Comparison of ENCODE assay signal across 21 mouse cellular contexts in the genomic region with DNA sequence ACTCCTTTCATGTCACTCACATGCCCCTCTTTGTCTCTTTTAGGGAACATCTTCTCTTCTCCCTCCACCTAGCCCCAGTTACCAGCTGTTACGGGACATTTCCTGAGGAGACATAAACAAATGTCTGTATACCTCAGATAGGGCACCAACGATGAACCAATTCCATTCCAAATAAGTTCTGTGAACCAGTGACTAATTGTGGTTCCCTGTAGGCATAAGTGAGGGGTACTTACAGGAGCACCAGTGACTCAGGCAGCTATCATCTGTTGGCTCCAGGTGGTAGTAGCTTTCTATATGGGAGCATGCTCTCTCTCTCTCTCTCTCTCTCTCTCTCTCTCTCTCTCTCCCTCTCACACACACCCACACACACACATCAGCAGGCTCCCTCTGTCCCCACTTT. TPM values are rescaled to one million over a fixed set of nuclear protein-coding genes. Genes with fewer than 3 reads are reported as not detected.
DNase-seq lines count a peak whose midpoint lies in the region; TF ChIP-seq lines count a peak whose summit lies in the region.
"Had no signal": no experiment of that assay in that cellular context is flagged by ENCODE, and none has a peak within 500 bp of the region (broad histone marks: within the 10 kb centered on the region; RNA-seq: fewer than 3 reads in every experiment).

No protein-coding gene starts in this region.

- H3K79me2 ChIP-seq in C2C12 (ENCODE audit: control insufficient read depth, insufficient read depth): no peaks in the 10 kb centered on the region

- no peak overlapping the region for H3ac ChIP-seq in C2C12 (ENCODE audit: control insufficient read depth, insufficient read length, low read depth)

- no peaks in the 10 kb centered on the region for H3K36me3 ChIP-seq in C2C12 (ENCODE audit: control insufficient read depth, insufficient read depth)
- H3K36me3 ChIP-seq: embryonic facial prominence, embryonic 13.5 days; heart, embryonic 13.5 days had no signal

- TF ChIP-seq POLR2A in cortical plate, adult 2 months (IDR thresholded peaks at IDR 0.05; ENCODE audit: extremely low read depth, insufficient read depth, low read length): no peak

- intact Hi-C loops in left cerebral cortex, adult 2 months (cut with DNase I): loop anchor here (1.0 kb wide), 1 partner anchor 12 kb away; no protein-coding TSS in a partner anchor

- H3K4me3 ChIP-seq in left cerebral cortex, adult 2 months: no peak overlapping the region
- no peak overlapping the region for H3K4me3 ChIP-seq in C2C12 (ENCODE audit: insufficient read depth, poor library complexity, severe bottlenecking)
- H3K4me3 ChIP-seq in cortical plate, adult 2 months (ENCODE audit: insufficient read depth, low read length): no peak overlapping the region
- H3K4me3 ChIP-seq: embryonic facial prominence, embryonic 13.5 days; forebrain, embryonic 13.5 days; heart, embryonic 13.5 days had no signal

- H3K79me3 ChIP-seq in C2C12 (ENCODE audit: low read depth): no peaks in the 10 kb centered on the region

- no peaks in the 10 kb centered on the region for H3K27me3 ChIP-seq in C2C12 (ENCODE audit: control insufficient read depth, insufficient read depth, insufficient read length)

- no peak for DNase-seq in left cerebral cortex, adult 2 months (ENCODE audit: extremely low spot score in 1 of 2, low spot score in 2 of 2)
- no peak for DNase-seq in left cerebral cortex, adult 11 months (ENCODE audit: low spot score)
- DNase-seq in telencephalon, adult 2 months (ENCODE audit: low read depth, low spot score): peak; percentile 81
- no peak for DNase-seq in thymus, postnatal 4 days
- DNase-seq in adrenal gland, adult (ENCODE audit: inconsistent age in 2 of 2, low spot score in 1 of 2): no peak
- no peak for DNase-seq in cerebellum, postnatal 10 days
- DNase-seq: adrenal gland, adult 2 months; adrenal gland, postnatal 25 days; cerebellum, adult 11 months; cerebellum, adult 8-10 months; cerebellum, postnatal 25 days; forebrain, postnatal 0 days; gastrocnemius, postnatal 36 days; heart, adult 11 months; heart, postnatal 4 days had no signal

- H3K4me1 ChIP-seq in cortical plate, adult 2 months (ENCODE audit: control insufficient read depth, insufficient read depth, low read length): peaks cover 10% of the 10 kb centered on the region; the same call in 1 of the 2 replicates

- H3K27ac ChIP-seq in left cerebral cortex, adult 2 months: peak overlapping the region; percentile 67; the same call in 1 of the 2 replicates
- peak overlapping the region; percentile 79 for H3K27ac ChIP-seq in cortical plate, adult 2 months (ENCODE audit: insufficient read depth, low read length)
- H3K27ac ChIP-seq: embryonic facial prominence, embryonic 13.5 days; forebrain, embryonic 13.5 days; heart, embryonic 13.5 days; hindbrain, embryonic 14.5 days had no signal

- no peak for TF ChIP-seq CTCF in left cerebral cortex, adult 2 months (IDR thresholded peaks at IDR 0.05)
- no peak for TF ChIP-seq CTCF in C2C12 (IDR thresholded peaks at IDR 0.05; ENCODE audit: control insufficient read depth, insufficient read depth, insufficient read length)
- no peak for TF ChIP-seq CTCF in cortical plate, adult 2 months (IDR thresholded peaks at IDR 0.05; ENCODE audit: extremely low read depth, insufficient read depth, low read length)

TF ChIP-seq in C2C12, 6 proteins besides CTCF, POLR2A, EP300 and RAD21:
- TF ChIP-seq MYOD1 (IDR thresholded peaks at IDR 0.05; ENCODE audit: control insufficient read depth, insufficient read length, low read depth) (peak; percentile 75), FOSL1 (IDR thresholded peaks at IDR 0.05; ENCODE audit: insufficient read depth, low read length, poor library complexity, severe bottlenecking) (peak; percentile 57), MYOG (IDR thresholded peaks at IDR 0.05; ENCODE audit: control insufficient read depth, extremely low read depth, insufficient read length) (no peak), CEBPB (IDR thresholded peaks at IDR 0.05; ENCODE audit: low read depth) (no peak), MAX (IDR thresholded peaks at IDR 0.05) (peak; percentile 34), USF1 (IDR thresholded peaks at IDR 0.05; ENCODE audit: low read depth) (no peak)
TF ChIP-seq in C2C12: peak in this region for 3.

RNA-seq across cellular contexts. Expression of gene P2rx6, which starts 2.5 kb away (rescaled TPM):
- total RNA-seq in left cerebral cortex, adult 2 months (2021): 1 to 10 TPM in 1 of 2 experiments, under 1 TPM in 1; 0.68 to 1.0 TPM
- polyA plus RNA-seq in C2C12 (2012; fragmentation: generic; extraction: Trizol): 1.9 TPM
- 2.9 and 3.2 TPM in 2 replicates for polyA plus RNA-seq in cortical plate, adult 2 months (2012; rRNA removed)

RNA-seq across cellular contexts. Expression of gene Lrrc74b, which starts 3.2 kb away (rescaled TPM):
- total RNA-seq in left cerebral cortex, adult 2 months (2021): 1 to 10 TPM in 1 of 2 experiments, under 1 TPM in 1; 0.68 to 1.1 TPM
- 0.06 TPM for polyA plus RNA-seq in C2C12 (2012; fragmentation: generic; extraction: Trizol)
- polyA plus RNA-seq in cortical plate, adult 2 months (2012; rRNA removed): 1.4 and 1.5 TPM in 2 replicates
- total RNA-seq: adrenal gland, adult 2 months; heart, postnatal 4 days had no signal
- polyA plus RNA-seq: adrenal gland, adult 2 months; embryonic facial prominence, embryonic 13.5 days had no signal

RNA-seq across cellular contexts. Expression of gene Slc7a4, which starts 18.8 kb away (rescaled TPM):
- total RNA-seq in left cerebral cortex, adult 2 months (2021): 10 to 100 TPM; 82.7 to 83.0 TPM
- 1.4 TPM for polyA plus RNA-seq in C2C12 (2012; fragmentation: generic; extraction: Trizol)
- 82.5 and 104 TPM in 2 replicates for polyA plus RNA-seq in cortical plate, adult 2 months (2012; rRNA removed)

RNA-seq across cellular contexts. Expression of gene Thap7, which starts 33.3 kb away (rescaled TPM):
- 10 to 100 TPM; 42.3 to 43.1 TPM for total RNA-seq in left cerebral cortex, adult 2 months (2021)
- polyA plus RNA-seq in C2C12 (2012; fragmentation: generic; extraction: Trizol): 55.7 TPM
- 64.9 and 82.8 TPM in 2 replicates for polyA plus RNA-seq in cortical plate, adult 2 months (2012; rRNA removed)

RNA-seq across cellular contexts. Expression of gene Smpd4, which starts 54.9 kb away (rescaled TPM):
- 10 to 100 TPM; 73.7 to 82.8 TPM for total RNA-seq in left cerebral cortex, adult 2 months (2021)
- 26.5 TPM for polyA plus RNA-seq in C2C12 (2012; fragmentation: generic; extraction: Trizol)
- 196 and 203 TPM in 2 replicates for polyA plus RNA-seq in cortical plate, adult 2 months (2012; rRNA removed)

Comparison
In these comparisons a context has a peak if more than half of its experiments do, and no peak if none do; other contexts are left out.
1. RNA of gene Slc7a4, which starts 18.8 kb away (polyA plus RNA-seq): 82.5 to 104 TPM in cortical plate, adult 2 months; 1.4 TPM in C2C12 (single experiment); every median in the first group is over 10 times any median in the second.